Mouse (Mus musculus): ENCODE measurements around the gene Orai2.
A peak's percentile ranks its signal among the peaks of the same experiment; 100 is the strongest.
"Not testable (repeated sequence)": the region's sequence is repeated elsewhere in the genome, so short reads cannot be mapped to it uniquely, and the experiment has no call there.

Gene Orai2

DNA sequence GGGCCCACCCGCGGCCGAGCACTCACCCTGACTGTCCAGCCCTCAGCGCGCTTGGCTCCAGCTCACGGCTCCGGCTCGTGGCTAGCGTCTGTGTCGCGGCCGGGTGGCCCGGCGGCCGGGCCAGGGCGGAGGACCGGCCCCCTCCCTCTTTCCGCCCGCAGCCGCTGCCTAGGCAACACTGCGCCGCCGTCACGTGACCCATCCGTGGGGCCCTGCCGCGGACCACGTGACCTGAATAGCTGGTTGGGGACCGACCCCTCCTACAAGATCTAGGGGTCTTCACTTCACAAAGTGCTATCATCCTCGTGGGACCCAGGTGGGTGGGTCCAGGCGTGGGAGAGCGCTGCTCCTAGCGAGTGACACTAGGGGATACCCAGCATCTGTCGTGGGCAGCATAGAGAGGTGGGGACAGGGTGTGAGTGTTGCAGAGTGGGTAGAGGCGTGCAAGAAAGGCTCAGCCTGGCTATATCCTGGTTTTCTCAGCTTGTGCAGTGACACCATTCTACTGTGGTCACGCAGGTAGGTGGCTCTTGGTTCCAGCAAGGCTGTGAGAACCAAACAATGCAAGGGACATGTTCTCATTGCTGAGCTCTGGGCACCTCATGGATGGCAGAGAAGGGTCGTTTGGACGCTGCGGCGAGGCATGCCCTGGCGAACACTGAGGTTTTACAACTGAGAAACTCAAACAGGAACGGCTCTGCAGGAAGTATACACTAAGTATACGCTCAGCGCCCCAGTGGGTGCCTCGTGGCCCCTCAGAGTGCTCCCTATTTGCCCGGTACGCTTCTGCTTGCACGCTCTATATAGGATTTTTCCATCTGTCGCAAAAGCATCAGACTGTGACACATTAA, at the start of gene Orai2:
Gene Orai2, minus strand, starts transcription at position 202 of the 851 bp plus-strand sequence.
- peak; percentile 93 for DNase-seq (ENCODE audit: low read depth, low spot score)

DNA sequence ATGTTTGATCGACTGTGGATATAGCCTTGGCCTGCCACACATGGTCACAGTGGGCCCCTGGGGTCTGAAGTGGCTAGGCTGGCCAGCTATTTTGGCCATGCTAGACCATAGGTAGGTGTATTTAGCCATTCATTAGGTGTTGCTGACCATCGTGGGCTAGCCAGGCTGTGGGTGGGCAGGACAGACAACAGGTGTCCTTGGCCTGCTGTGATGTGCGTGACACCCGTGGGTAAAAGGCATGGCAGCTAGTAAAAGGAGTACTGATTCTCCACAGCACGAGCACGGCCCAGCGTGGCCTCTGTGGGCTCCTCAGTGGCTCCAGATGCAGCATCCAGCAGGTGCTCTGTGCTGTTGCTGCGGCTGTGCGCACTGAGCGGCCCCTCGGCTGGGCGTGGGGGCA, 48.1 kb upstream of the Orai2 start:
- no peak for DNase-seq (ENCODE audit: low read depth, low spot score)

DNA sequence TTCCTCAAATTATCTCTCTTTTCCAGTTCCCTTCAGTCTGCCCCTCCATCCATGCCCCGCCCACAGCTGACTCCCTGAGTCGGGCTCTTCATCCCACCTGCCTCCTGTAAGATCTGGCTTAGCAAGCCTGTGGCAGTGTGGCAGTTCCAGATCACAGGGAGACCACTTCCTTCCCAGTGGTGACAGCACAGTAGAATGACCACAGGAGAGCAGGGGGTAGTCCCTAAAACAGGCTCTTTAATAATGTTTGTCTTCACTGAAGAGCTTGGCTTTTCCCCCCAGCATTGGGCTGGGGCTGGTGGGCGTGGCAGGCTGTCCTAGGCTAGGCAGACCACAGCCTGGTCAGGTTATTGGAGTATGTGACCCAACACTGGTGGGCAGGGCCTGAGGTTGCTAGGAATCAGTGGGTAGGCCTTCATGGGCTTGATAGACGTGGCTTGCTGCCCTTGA, 47.4 kb upstream of the Orai2 start:
- peak; percentile 19 for DNase-seq (ENCODE audit: low read depth, low spot score)

DNA sequence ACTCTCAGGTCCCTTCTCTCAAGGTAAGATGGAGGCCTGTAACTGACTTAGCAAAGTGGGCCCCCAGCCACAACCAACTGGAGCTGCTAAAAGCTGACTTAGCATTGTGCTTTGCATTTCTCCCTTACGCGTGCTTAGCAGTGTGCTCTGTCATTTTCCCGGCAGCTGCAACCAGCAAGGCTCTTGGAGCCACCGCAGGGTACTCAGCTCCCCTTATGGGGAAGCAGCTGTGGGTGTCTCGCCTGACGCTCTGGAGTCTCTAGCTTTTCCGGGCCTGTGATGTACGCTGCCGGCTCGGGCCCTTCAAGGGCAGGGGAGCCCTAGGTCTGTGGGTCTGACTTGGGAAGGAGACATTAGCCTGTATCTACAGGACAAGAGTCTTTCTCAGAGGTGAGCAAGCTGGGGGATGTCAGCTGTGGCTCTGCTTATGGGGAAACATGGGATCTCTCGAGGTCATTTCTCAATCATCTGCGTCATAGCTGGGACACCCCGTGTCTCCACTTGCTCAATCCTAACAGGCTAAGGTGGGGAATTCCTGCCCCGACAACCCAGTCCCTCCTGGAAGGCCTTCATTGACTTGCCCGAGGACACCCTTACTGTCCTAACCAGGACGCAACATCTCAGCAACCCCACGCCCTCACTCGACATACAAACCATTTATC, 46.6 kb upstream of the Orai2 start:
- peak; percentile 22 for DNase-seq (ENCODE audit: low read depth, low spot score)

- no peak for DNase-seq (ENCODE audit: low read depth, low spot score)
These were observed 45.4 kb upstream of the Orai2 start for GRCm38 (mm10) chr5:136215958-136216357.

GRCm38 (mm10) chr5:136215211-136215610, 44.7 kb upstream of the Orai2 start:
- peak; percentile 44 for DNase-seq (ENCODE audit: low read depth, low spot score)

DNA sequence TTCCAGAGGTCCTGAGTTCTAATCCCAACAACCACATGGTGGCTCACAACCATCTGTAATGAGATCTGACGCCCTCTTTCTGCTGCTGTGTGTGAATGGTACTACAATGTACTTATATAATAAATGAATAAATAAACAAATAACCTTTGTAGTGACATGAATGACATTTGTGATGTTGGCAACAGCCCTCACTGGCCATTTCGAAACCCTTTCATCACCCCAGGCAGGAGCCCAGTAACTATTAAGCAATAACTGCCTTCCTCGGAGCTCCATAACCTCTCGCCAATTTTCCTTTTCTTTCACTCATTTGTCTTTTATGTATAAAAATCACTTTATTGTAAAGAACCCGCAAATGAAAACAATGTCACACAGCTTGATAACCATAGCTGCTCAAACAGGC, 43.2 kb upstream of the Orai2 start:
- DNase-seq (ENCODE audit: low read depth, low spot score) = no peak

GRCm38 (mm10) chr5:136212716-136213115, 42.2 kb upstream of the Orai2 start:
- DNase-seq (ENCODE audit: low read depth, low spot score) = no peak

DNA sequence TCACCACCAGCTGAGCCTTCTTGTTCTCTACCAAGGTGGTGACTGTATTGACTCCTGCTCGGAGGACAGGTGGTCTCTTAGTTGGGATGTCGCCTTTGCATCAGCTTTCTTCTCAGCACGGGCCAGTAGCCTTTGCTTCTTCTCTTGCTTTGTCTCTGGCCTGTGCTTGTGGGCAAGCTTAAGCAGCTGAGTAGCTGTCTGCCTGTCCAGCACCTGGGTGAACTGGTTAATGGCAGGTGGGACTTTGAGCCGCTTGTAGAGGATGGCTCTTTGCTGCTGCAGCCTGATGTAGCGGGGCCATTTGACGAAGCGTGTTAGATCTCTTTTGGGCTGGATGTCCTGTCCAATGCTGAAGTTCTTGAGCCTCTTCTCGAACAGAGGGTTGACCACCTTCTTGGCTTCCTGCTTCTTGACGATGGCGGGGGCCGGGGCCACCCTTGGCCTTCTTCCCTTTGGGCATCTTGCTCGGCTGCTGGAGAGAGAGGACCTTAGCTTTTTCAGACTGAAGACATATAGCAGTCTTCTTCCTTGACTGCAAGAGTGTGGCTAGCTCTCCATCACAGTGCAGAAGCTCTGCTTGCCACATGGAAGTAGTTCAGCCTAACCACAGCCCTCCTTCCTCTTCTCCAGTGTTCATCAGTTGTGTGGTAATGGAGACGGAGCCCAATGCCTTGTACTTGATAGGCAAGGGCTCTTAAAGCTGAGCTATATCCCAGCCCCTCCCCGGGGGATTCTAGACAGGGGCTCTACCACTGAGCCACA, 41.0 kb upstream of the Orai2 start:
- DNase-seq (ENCODE audit: low read depth, low spot score) = not testable (repeated sequence)

DNA sequence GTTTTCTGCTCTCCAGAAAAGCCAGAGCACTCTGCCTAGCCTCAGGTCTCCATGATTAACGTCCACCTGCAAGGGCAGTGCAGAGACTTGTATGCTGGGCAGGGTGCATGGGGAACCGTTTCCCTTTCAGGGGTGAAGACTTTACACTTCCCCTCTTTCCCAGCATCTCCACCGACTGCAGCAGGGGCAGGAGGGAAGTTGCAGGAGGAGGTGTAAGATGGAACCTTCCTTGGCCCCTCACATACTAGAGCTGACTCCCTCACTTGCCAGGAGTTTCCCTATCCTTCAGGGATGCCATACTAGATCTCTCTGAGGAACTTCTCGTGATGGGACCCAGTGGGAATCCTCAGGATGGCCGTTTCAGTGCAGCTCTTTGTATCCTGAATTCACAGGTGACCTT, 40.0 kb upstream of the Orai2 start:
- no peak for DNase-seq (ENCODE audit: low read depth, low spot score)

- peak; percentile 73 for DNase-seq (ENCODE audit: low read depth, low spot score)
These were observed 31.3 kb upstream of the Orai2 start for GRCm38 (mm10) chr5:136201832-136202231.

DNA sequence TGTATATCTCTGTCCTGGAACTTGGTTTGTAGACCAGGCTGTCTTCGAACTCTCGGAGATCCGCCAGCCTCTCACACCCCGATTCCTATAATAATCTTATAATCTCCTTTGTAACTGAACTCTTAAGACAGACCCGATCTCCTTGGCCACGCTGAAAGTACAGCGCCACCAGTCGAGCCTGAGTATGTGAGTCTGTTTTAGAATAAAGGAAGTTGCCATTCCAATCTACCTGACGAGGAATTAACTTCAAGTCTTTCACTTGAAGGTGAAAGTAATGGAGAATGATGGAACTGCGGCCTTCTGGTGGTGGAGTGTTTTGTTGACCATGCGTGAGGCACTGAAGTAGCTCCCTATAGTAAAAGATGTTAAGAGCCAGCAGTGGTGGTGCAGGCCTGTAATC, 29.0 kb upstream of the Orai2 start:
- peak; percentile 82 for DNase-seq (ENCODE audit: low read depth, low spot score)

GRCm38 (mm10) chr5:136198474-136199391, 28.2 kb upstream of the Orai2 start, which contains the start of gene Prkrip1:
Gene Prkrip1 (minus strand): TSS chr5:136198963.
- peak; percentile 99 for DNase-seq (ENCODE audit: low read depth, low spot score)

- DNase-seq (ENCODE audit: low read depth, low spot score) = peak; percentile 45
These were observed 21.4 kb upstream of the Orai2 start for GRCm38 (mm10) chr5:136191870-136192269.

- peak; percentile 69 for DNase-seq (ENCODE audit: low read depth, low spot score)
These were observed 16.2 kb upstream of the Orai2 start for GRCm38 (mm10) chr5:136186723-136187122.

GRCm38 (mm10) chr5:136183766-136184165, 13.3 kb upstream of the Orai2 start:
- DNase-seq (ENCODE audit: low read depth, low spot score) = no peak

DNA sequence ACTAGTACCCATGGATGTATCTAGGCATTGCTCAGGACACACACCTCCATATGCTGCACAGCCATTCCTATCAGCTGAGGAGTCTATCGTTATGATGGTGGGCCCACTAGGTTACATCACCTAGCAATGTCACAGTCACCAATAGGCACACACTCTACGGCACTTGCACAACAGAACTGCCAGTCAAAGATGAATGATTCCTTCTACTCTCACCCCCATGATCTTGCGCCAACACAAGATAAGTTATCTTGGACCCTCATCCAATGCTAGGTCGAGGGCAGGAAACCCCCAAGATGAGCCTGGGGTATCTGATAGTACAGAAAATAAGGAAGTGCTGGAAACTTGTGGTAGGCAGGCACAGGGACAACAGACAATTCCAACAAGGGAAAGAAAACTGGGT, 12.3 kb upstream of the Orai2 start:
- DNase-seq (ENCODE audit: low read depth, low spot score) = no peak

DNA sequence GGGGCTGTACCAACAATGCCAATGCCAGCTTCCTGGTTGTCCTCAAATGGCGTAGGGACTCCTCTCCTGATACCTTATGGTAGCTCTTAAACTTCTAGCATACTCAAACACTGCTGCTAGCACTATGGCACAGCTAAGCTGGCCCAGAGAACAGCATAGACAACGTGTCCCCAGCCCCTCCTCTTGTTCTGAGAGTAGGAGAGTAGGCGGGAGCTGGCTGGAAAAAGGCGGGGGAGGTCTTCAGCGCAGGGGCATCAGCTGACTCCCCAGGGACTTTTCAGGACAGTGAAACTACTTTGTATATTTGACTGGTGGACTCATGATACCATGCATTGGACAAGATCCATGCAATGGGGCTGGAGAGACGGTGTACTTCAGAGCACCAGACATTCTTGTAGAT, 11.5 kb upstream of the Orai2 start:
- no peak for DNase-seq (ENCODE audit: low read depth, low spot score)

DNA sequence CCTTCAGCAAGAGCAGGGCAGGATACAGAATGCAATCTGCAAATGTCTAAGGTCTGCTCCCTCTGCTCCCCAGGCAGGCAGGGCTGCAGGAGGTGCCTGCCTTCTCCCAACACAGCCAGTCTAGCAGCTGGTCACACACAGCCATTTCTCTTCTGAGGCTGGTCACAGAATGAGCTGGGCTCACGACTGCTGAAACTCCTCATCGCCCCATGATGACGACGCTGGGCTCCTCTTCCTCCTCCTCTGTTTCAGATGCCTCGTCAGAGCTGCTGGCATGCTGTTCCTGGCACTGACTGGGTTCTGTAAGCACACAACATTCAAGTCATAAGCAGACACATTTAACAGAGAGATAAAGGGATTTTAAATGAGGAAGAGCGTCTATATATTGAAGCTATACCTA, 10.7 kb upstream of the Orai2 start:
- no peak for DNase-seq (ENCODE audit: low read depth, low spot score)

- no peak for DNase-seq (ENCODE audit: low read depth, low spot score)
These were observed 9.1 kb upstream of the Orai2 start for GRCm38 (mm10) chr5:136179594-136179993.

All from A20 (cell line).